Mouse (Mus musculus) c-Kit-positive CD71-negative TER-119-negative erythroid progenitor cells, embryonic 14.5 days (primary cell): Measurements from ENCODE around the gene Atp9a.

Experiments used
- DNase-seq: peaks from one replicate; pipeline ENCODE4 v3.0.0-alpha.2; 2013; ENCODE audit warnings: low read depth

The Atp9a gene

DNA sequence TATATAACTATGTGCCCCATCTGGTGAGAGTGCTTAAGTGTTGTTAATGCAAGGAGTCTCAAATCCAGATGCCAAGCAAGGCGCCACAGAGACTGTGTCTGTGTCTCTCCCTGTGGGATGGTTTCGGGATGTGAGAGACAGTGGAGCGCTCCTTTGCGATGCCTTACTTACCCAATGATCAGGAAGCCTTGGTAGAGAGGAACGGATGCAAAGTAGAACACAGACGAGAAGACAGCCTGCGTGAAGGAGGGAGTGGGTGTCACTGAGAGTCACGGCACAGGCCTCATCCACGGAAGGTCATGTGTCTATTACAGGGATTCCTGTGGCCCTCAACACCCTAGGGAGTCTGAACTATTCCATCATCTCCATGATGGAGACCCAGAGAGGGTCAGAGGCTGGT is 101.7 kb downstream of the Atp9a start:
- DNase-seq: no peak

- DNase-seq: no peak
These were observed 107.3 kb downstream of the Atp9a start for GRCm38 (mm10) chr2:168634881-168635280.

DNA sequence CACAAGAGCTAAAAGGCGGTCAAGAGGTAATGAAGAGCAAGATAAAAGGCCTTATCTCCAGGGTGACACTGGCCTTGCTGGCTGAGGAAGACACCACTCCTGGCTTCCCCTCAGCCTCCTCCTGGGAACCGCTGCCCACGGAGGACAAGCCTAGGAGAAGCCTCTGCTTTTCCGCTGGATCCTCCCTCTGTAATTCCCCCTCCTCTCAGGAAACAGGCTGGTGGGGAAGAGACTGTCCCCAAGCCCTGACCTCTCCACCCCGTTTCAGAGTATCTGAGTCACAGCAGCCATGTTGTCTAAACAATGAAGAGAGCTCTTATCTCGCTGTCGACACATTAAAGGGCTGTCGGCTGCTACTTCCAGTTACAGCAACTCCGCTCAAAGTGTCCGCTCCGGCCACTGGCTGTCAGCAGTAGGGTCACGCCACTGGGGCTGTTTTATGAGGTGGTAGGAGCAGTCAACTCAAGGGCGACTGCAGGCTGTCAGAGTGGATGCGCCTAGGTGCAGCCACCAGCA is 108.8 kb downstream of the Atp9a start:
- no peak for DNase-seq

DNA sequence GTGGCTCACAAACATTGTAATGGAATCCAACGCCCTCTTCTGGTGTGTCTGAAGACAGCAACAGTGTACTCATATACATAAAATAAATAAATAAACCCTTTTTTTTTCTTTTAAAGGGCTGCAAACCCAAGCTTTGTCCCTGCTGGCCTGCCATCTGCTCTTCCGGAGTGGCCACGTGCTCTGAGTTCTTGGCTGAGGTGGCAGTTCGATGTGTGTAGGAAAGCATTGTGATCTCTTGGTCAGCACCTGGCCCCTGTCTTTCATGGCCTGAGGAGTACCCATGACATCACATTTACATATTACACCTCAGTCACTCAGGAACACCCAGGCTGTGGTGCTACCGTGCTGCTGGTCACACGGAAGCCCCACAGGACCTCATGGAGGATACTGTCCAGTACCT is 109.7 kb downstream of the Atp9a start:
- no peak for DNase-seq

DNA sequence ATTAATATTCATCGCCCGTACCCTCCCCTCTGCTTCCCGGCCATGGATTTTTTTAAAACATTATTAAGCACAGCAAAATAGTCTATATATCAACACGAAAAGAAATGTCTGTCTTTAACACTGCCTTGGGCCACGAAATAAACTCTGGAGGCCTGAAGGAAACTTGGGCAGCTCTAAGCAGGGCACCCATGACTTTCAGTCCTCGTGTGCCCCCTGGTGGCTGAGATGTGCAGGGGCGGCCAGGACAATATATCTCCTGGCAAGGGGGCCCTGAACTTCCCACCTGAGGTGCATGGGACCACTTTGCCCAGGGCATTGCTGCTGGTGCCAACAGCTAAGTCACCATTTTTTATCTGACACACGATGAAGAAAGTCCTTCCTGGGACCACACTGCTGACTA is 113.4 kb downstream of the Atp9a start:
- peak; percentile 65 for DNase-seq

DNA sequence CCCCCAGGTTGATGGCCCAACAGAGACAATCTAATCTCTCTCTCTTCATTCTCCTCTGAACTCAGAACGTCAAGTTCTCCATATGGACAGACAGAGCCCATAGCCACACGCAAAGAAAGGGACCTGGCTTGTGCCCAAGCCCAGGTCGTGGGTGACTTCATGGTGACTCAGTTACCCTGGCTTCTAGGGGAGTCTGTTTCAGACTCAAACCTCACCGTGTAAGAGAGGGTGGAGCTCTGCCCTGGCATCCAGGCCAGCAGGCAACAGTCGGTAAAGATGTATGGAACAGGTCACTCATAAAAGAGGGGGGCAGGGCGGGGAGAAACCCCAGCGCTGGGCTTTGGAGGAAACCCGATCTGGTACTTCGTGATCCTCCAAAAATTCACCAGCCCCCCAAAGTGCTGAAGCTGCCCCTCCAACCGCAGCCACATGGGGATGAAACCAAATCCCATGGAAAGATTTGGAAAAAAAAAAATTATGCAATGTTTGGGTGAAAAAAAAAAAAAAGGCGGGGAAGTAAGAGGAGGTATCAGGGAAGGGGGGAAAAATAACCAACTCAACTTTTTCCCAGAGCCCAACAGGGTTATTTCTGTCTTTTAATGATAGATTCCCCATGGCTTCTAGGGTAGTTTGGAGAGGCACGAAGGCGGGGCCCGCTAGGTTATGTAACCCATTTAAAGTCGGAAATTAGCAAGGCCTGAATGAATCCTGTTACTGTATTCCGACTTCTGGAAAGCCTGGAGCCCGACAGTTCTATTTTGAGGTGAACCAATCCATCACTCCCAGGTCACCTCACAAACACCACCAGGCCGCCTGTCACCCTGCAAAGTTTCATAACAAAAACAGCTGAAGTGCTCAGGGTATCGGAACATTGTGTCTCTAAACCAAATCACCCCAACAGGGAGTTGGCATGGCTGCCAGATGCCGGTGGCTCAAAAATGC is 114.1 kb downstream of the Atp9a start:
- no peak for DNase-seq

GRCm38 (mm10) chr2:168626385-168626784 is 115.8 kb downstream of the Atp9a start:
- DNase-seq: no peak

DNA sequence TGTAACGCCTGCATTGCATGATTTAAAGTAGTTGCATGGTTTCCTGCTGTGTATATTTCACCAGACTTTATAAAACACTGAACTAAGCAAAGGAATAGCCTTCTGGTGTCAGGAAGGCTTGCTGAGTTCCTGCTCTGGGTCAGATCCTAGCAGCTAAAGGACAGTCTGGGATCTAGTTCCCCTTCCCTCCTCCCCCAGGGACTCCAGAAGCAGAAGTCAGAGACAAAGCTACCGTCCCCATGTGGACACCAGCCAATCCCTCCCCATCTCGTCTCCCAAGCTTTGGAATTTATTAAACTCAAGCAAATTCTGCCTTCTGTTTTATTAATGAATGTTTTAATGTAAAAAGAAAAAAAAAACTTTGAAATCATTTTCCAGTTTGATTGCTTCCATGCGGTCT is 117.1 kb downstream of the Atp9a start:
- DNase-seq: no peak

GRCm38 (mm10) chr2:168621111-168621802 is 121.0 kb downstream of the Atp9a start:
- no peak for DNase-seq

- DNase-seq: no peak
These were observed 123.9 kb downstream of the Atp9a start for GRCm38 (mm10) chr2:168618205-168618717.

DNA sequence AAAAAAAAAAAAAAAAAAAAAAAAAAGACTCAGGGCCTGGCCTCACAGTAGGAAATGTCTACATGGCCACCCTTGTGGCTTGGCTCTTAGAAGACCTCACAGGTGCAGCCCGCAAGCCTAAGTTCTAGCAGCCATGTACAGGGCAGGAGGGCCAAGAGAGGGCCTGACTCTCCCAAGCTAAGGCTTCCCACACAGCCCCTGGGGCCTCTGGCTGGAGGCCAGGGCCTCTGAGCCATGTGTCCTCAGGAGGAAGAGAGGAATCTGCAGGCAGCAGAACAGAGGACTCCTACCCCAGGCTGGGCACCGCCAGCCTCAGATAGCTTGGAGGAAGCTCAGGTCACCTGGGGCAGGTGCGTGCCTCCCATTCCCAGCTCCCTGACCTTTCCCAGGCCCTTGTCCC is 127.0 kb downstream of the Atp9a start:
- no peak for DNase-seq

DNA sequence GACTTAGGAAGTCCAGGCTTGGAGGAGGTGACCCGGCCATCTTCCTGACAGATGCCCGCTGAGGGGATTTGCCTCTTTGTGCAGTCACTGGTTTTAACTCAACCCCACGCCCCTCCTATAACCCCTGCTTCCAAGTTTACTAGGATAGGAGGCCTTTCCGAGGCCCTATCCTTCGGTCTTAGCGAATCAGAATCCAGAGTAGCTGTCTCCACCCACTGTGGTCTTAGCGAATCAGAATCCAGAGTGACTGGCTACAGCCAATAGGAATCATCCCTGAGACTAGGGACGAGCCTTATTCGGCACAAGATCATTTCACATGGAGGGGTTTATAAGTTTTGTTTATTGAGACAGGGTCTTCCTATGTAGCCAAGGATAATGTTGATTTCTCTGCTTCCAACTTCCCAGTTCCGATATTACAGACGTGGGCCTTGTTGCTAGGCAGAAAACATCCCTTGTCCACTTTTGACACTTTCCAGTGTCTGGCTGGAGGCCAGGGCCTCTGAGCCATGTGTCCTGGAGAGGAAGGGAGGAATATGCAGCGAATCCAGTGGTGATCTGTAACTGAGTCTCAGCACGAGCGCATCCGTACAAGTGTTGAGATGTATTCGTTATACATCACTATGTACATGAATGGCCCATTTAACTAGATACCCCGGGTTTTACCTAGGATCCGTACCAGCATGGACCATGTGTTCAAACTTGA is 127.9 kb downstream of the Atp9a start:
- DNase-seq: no peak

GRCm38 (mm10) chr2:168613092-168613880 is 128.9 kb downstream of the Atp9a start:
- no peak for DNase-seq

GRCm38 (mm10) chr2:168610941-168611340 is 131.3 kb downstream of the Atp9a start:
- DNase-seq: no peak

- DNase-seq: no peak
These were observed 132.5 kb downstream of the Atp9a start for GRCm38 (mm10) chr2:168609653-168610248.

DNA sequence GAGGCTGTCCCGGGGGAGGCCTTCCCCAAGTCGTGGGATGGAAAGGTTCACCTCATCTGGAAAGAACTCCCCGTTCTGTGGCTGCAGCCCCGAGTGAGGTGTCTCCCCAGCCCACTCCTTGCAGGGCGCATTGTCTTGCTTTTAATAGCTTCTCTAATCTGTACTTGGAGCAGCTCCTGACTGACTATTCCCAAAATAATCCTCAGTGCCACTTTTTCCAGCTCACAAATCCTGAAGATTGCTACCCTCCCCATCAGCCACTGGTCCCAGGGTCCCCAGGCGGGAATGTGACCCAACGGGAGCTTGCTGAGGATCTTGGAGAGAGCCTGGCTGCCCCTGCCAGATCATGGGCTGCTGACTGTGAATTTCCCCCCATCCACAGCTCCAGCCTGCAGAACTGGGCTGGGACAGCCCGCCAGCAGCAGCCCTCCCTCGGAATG is 134.1 kb downstream of the Atp9a start:
- no peak for DNase-seq

DNA sequence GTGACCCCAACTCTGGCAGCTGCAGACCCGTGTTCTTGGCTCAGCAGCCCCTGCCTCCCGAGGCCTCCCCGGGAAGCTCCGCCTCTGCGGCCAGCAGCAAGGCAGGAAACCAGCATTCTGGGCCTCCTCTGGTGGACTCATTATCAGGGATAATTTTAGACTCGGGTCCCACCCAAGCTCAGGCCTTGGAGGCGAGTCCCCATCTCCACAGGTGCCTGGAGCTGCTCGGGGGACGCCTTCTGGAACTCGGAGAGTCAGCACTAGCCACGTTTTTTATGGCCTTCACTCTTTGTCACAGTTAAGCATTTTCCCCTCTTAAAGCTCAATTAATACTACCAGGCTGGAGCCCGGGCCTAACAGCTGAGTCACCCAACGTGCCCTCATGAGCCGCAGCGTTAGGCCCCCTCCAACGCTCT is 137.5 kb downstream of the Atp9a start:
- no peak for DNase-seq

- no peak for DNase-seq
These were observed 139.8 kb downstream of the Atp9a start for GRCm38 (mm10) chr2:168602387-168602741.

DNA sequence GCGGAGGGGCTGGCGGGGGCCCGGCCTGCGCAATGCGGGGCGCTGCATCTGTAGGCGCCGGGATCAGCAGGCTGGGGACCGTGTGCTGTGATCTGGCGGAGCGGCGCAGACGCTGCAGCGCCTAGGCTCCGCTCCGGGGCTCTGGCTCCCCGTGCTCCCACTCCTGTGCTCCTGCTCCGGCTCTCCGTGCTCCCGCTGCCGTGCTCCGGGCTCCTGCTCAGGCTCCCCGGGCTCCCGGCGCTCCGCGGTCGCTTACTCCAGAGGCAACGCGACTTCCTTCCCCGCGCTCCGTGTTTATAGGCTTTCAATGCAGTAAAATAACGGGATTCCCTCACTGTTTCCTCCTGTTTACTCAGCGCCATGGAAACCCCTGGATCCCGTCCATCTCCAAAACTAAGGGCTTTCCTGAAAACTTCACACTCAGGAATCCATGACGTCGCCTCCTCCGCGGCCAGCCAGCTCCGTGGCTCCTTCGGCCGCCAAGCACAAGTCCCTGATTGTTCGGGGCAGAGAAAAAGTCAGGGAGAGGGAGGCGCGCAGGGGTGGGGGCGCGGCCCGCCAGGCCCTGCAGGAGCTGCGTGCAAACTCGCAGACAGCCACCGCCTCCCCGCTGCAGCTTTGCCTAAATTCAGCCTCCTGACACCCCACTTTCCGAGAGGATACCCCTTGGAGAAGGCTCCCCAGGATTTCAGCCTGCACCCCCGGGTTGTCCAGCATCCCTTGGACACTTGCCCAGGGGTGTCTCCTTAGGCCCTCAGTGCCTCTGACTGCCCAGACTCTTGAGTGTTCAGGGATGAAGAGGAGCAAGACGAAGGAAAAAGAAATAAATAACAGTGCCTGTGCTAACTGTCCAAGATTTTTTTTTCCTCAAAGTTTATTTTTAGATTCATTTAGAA is 140.5 kb downstream of the Atp9a start, which contains the start of gene Nfatc2:
Gene Nfatc2 (minus strand): TSS at position 167 of the 896 bp plus-strand sequence.
- no peak for DNase-seq
